Mouse (Mus musculus) naive thymus-derived CD4-positive, alpha-beta T cell, adult 2 months (primary cell): ENCODE measurements at regions not wholly inside any gene's neighbourhood (a gene's known extent, or its start where the extent isn't known, plus 50 kb on each side); places are given as distances from the start of the nearest gene placed in this dataset.
A peak's percentile ranks its signal among the peaks of the same experiment; 100 is the strongest.
"Not testable (repeated sequence)": the region's sequence is repeated elsewhere in the genome, so short reads cannot be mapped to it uniquely, and the experiment has no call there.

Experiments
- DNase-seq: peaks from one replicate; pipeline ENCODE4 v3.0.0-alpha.2; 2011; ENCODE audit warnings: low read depth

DNA sequence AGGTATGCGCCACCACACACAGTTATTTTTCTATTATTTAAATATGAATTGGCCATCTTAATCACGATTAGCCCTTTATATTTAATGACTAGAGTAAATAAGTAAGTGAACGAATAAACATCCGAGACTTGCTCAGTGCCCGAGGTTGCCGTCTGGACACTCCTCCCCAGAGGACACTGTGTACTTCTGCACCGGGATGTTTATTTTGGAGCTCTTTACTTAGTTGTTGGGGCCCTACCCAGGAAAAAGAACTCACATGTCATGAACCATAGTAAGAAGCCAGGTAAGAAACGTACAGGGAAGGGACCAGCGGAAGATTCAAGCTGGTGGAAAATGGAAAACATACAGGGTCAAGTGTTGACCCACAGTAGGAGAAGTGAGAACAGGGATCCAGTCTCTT lies 89.0 kb downstream of the Akr1d1 start:
- DNase-seq: no peak

DNA sequence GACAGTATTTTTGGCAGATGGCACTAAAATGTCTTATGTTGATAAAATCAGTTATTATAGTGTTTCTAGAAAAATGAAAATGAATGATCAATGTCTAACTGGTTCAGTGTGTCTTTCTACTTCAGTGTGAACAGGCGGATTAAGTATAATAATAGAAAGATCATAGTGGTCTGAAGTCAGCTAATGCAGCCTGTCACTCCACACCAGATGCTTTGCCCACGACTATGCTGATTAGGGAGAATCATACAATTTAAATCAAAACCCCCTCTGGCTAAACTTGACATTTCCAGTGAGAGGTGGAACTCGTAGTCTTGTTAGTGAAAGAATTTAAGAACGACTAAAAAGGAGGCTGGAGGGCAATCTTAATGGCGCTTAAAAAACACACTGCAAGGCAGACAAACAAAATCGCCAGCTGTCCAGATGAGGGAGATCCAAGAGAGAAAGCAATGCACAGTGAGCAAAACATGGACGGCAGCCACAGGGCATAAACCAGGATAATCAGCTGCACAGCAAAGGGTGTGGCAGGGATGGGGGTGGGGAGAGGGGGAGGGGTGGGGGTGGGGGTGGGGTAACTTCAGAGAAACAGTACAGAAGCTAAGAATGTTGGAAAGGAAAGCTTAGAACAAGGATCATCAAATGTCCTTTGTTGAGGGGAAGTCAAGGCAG lies 91.5 kb downstream of the Akr1d1 start:
- no peak for DNase-seq

GRCm38 (mm10) chr6:37622273-37622672 lies 92.3 kb downstream of the Akr1d1 start:
- no peak for DNase-seq

DNA sequence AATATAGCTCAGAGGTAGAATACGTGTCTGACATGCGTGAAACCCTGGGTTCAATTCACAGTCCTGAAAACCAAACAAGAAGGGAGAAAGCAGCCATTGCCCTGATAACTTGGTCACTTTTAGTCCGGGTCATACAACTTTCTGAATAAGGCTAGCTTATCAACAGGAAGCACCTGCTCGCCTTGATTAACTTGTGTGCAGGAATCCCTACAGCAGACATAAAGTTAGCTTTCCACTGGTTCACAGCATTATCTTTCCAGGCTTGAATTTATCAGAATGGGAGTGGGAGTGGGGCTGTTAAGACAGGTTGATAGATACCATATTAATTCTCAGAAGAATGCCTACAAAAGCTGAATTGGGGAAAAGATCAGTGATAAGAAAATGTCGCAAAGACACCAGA lies 97.2 kb downstream of the Akr1d1 start:
- DNase-seq: no peak

GRCm38 (mm10) chr6:37633948-37634347 lies 104.0 kb downstream of the Akr1d1 start:
- DNase-seq: peak; percentile 57

DNA sequence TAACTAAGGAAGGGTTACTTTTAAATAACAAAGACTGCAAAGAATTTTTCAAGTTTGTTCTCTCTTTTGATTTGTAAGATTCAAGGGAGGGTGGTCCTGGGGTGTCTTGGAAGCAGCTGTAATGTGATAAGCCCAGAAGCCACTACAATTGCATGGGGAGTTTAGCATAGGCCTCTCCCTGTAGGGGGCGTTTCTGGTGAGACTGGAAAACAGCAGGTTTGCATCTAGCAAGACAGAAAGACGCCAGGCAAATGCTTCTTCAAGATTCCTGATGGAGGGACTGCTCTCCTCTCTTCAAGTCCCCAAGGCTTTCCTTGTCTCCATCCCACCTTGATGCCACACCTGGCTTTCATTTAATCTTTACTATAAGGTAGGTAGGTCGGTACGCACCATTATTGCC lies 112.1 kb downstream of the Akr1d1 start:
- no peak for DNase-seq

DNA sequence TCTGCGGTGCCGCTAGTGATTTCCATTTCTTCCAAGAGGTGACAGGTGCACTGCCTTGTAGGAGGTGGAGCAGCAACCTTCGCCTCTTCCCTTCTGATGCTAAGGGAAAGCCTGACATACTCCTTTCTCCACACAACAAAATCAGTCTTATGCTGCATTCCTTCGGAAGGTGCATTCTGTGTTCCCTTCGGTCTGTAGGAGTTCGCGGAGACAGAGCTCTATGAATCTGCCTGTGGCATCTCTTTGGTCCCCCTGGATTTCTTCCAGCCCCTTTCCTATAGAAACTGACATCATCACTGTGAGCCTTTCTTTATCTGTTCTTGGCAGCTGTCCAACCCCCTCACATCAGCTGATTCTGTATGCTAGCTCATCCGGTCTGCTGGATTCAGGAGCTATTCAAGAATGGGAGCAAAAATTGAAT lies 112.7 kb downstream of the Akr1d1 start:
- no peak for DNase-seq

DNA sequence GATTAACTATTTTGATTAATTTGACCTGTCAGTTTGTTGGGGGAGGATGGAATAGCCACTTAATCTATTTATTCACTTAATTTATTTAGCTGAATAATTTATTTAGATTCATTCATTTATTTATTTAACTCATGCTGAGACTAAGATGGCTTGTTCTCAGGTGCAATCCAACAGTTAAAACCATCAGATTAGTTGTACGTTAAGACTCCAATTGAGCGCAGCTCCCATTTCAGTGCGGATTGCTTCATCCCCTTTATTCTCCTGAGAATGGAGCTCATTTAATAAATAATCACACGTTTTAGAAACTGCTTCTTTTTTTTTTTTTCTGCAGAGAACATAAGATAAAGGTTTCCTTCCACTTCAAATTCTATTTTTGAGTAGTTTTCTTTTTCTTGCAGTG lies 113.2 kb downstream of the Akr1d1 start:
- DNase-seq: no peak

DNA sequence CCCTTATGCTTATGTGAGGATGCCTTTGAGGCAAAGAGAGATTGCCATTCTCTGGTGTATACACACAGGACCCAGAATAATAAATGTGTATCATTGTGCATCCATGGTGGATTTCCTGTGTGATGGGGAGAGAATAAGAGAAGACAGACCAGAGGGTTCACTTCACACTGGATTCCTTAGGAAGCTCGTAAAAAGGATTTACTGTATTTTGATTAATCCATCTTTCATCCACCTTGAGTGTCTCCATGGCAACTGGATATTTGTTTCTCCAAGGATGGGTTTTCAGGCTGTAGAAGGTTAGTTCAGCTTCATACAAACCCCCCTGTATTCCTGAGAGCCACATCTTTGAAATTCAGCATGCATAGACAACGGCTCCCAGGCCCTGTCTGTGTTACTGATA lies 113.7 kb downstream of the Akr1d1 start:
- DNase-seq: no peak

- no peak for DNase-seq
Measured at GRCm38 (mm10) chr6:37645551-37645950, 115.6 kb downstream of the Akr1d1 start.

- DNase-seq: not testable (repeated sequence)
Measured at GRCm38 (mm10) chr6:37657300-37657699, 127.3 kb downstream of the Akr1d1 start.

DNA sequence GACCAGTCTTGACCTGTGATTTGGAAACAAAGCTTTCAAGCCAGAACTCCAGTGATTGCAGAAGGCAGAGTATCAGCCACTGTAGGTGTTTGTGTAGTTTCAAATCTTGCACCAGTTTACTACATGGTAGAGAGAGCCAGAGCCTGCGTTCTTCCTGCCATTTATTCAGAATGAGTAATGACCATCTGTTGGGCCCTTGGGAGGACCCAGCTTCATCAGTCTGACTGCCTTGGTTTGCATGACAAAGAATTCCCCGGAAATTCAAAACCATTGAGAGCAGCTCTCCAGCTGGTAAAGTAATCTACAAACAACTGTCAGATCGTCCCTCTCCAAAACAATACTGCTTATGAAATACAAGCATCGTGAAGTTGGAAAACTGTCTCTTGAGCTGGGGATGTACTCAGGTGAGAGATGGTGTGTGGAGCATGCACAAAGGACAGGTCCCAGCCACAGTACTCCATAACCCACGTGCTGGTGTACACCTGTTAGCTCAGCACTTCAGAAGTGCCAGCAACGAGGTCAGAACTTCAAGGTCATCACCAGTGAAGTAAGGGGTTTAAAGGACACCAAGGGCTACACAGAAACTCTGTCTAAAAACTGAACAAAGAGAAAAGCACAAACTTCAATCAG lies 128.2 kb downstream of the Akr1d1 start:
- DNase-seq: no peak

- DNase-seq: no peak
Measured at GRCm38 (mm10) chr6:37662747-37663146, 132.8 kb downstream of the Akr1d1 start.

- no peak for DNase-seq
Measured at GRCm38 (mm10) chr6:37665576-37665975, 135.6 kb downstream of the Akr1d1 start.

DNA sequence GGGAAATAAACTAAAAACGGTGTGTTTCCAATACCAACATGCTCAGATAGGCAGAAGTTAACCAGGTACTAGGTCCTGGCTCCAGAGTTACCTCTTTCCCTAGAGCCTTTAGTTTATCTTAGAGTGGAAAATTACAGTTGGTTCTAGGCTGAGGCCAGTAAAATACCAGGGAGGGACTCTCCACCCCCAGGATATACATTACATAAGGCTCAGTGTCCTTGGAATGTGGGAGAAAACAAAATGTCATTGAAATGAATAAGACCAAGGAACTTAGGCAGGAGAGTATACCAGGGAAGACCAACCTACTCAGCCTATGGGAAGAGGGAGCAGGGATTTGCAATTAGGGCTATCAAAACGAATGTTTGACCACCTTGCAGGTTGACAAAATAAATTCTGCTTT lies 139.4 kb downstream of the Akr1d1 start:
- DNase-seq: no peak

DNA sequence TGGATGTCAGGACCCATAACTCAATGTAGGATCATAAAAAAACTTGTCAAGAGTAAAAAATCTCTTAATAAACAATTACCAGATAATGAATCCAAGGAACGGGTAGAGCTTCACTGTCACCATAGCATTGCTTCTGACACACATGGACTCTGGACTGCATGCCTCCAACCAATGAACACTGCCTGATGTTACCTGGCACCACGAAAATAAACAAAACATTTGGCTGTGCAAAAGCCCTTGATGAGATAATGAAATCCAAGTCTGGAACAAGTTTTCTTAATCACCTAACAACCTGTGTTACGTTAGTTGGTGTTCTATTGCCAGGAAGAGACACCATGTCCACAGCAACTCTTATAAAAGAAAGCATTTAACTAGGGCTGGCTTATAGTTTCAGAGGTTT lies 140.7 kb downstream of the Akr1d1 start:
- DNase-seq: no peak

GRCm38 (mm10) chr6:37679871-37680270 lies 149.9 kb downstream of the Akr1d1 start:
- no peak for DNase-seq

DNA sequence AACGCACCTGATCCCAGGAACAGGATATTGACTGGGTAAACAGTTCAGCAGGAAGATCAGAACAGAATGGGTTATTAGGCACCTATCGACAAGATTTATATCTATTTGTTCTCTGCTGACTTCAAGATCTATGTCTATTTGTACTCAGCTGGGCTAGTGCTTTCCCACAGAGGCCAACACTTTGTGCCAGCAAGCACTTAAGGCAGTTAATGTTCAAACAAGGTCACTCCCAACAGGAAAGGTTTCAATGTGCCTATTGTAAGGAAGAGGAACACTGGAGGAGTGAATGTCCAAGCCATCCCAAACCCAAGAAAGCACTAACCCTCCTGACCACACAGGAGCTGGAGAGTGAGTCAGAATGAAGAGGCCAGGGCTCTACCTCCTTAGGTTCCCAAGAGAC lies 151.4 kb downstream of the Akr1d1 start:
- DNase-seq: not testable (repeated sequence)

- DNase-seq: no peak
Measured at GRCm38 (mm10) chr6:37686094-37686493, 156.1 kb downstream of the Akr1d1 start.

GRCm38 (mm10) chr6:37688866-37689617 lies 159.1 kb downstream of the Akr1d1 start:
- DNase-seq: no peak

DNA sequence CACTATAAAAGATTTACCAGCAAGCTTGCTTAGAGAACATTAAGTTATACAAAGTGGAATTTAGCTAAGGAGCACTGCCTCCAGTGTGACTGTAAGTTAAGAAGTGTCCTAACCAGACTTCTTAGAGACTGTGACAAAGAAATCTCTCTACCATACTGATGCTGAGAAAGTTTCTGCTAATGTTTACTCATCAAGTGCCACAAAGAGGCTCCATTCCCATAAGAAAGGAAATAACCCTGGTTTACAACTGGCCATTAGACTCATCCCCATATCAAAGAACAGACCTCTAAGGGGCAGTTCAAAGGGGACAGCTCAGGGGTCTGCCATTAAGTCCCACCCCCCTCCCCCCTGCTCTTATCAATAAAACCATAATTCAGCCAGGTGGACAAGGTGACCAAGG lies 159.7 kb downstream of the Akr1d1 start:
- no peak for DNase-seq

DNA sequence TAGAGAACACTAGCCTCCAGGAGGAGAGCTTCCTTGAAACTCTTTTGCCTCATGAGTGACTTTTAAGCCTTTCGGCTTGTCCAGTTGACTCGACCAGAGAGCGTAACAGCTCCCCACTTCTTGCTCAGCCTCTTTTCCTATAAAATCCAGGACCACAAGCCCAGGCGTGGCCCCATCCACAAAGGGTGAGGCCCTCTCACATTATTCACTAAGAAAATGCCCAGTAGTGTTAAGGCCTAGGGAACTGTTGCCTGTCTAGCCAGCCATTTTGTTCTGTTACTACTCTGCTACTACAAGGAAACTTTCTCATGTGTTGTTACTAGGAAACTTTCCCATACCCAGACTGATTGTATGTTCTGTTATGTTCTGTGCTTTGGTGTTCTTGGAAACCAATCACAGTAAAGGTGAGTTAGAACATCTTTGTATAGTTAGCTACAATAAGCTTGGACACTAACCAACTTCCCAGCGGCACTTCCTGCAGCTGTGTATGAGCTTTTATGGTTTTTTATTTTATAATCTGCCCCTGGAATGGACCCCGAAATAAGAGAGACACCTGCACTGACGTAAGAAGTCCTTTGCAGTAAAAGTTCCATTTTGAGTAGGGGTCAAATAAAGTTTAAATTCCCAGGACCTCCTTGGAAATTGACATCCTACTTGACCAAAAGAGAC lies 162.1 kb downstream of the Akr1d1 start:
- DNase-seq: no peak

GRCm38 (mm10) chr6:37692758-37693157 lies 162.8 kb downstream of the Akr1d1 start:
- DNase-seq: no peak
